Mouse (Mus musculus): ENCODE measurements at regions not wholly inside any gene's neighbourhood (a gene's known extent, or its start where the extent isn't known, plus 50 kb on each side); places are given as distances from the start of the nearest gene placed in this dataset.
"Not testable (repeated sequence)": the region's sequence is repeated elsewhere in the genome, so short reads cannot be mapped to it uniquely, and the experiment has no call there.

- no peak for DNase-seq (ENCODE audit: low spot score in 2 of 2)
Measured at GRCm38 (mm10) chr4:29282169-29282568, 469.2 kb downstream of the Epha7 start.

- DNase-seq (ENCODE audit: low spot score in 2 of 2): no peak
Measured at GRCm38 (mm10) chr4:29301348-29301747, 488.4 kb downstream of the Epha7 start.

- DNase-seq (ENCODE audit: low spot score in 2 of 2): no peak
Measured at GRCm38 (mm10) chr4:29303951-29304350, 491.0 kb downstream of the Epha7 start.

- no peak for DNase-seq (ENCODE audit: low spot score in 2 of 2)
Measured at GRCm38 (mm10) chr4:29307245-29307644, 494.3 kb downstream of the Epha7 start.

- DNase-seq (ENCODE audit: low spot score in 2 of 2): no peak
Measured at GRCm38 (mm10) chr4:29323921-29324320, 511.0 kb downstream of the Epha7 start.

- no peak for DNase-seq (ENCODE audit: low spot score in 2 of 2)
Measured at GRCm38 (mm10) chr4:29329145-29329544, 516.2 kb downstream of the Epha7 start.

- no peak for DNase-seq (ENCODE audit: low spot score in 2 of 2)
Measured at GRCm38 (mm10) chr4:29331747-29332146, 518.8 kb downstream of the Epha7 start.

GRCm38 (mm10) chr4:29337245-29337644 is 524.3 kb downstream of the Epha7 start:
- no peak for DNase-seq (ENCODE audit: low spot score in 2 of 2)

GRCm38 (mm10) chr4:29362191-29362590 is 549.3 kb downstream of the Epha7 start:
- DNase-seq (ENCODE audit: low spot score in 2 of 2): no peak

- DNase-seq (ENCODE audit: low spot score in 2 of 2): no peak
Measured at GRCm38 (mm10) chr4:29389282-29389681, 576.4 kb downstream of the Epha7 start.

- no peak for DNase-seq (ENCODE audit: low spot score in 2 of 2)
Measured at GRCm38 (mm10) chr4:29390333-29390732, 577.4 kb downstream of the Epha7 start.

GRCm38 (mm10) chr4:29402143-29402542 is 589.2 kb downstream of the Epha7 start:
- DNase-seq (ENCODE audit: low spot score in 2 of 2): no peak

GRCm38 (mm10) chr4:29414616-29415015 is 601.7 kb downstream of the Epha7 start:
- DNase-seq (ENCODE audit: low spot score in 2 of 2): peak in 1 of 2 experiments; percentile 15

- no peak for DNase-seq (ENCODE audit: low spot score in 2 of 2)
Measured at GRCm38 (mm10) chr4:29420198-29420792, 607.4 kb downstream of the Epha7 start.

- DNase-seq (ENCODE audit: low spot score in 2 of 2): not testable (repeated sequence)
Measured at GRCm38 (mm10) chr4:29431493-29431892, 618.6 kb downstream of the Epha7 start.

GRCm38 (mm10) chr4:29463329-29463728 is 650.4 kb downstream of the Epha7 start:
- DNase-seq (ENCODE audit: low spot score in 2 of 2): no peak

GRCm38 (mm10) chr4:29466315-29466714 is 653.4 kb downstream of the Epha7 start:
- no peak for DNase-seq (ENCODE audit: low spot score in 2 of 2)

- no peak for DNase-seq (ENCODE audit: low spot score in 2 of 2)
Measured at GRCm38 (mm10) chr4:29480384-29481092, 667.6 kb downstream of the Epha7 start.

- no peak for DNase-seq (ENCODE audit: low spot score in 2 of 2)
Measured at GRCm38 (mm10) chr4:29481093-29481715, 668.3 kb downstream of the Epha7 start.

- DNase-seq (ENCODE audit: low spot score in 2 of 2): no peak
Measured at GRCm38 (mm10) chr4:29482407-29482806, 669.5 kb downstream of the Epha7 start.

- no peak for DNase-seq (ENCODE audit: low spot score in 2 of 2)
Measured at GRCm38 (mm10) chr4:29500844-29501243, 687.9 kb downstream of the Epha7 start.

- DNase-seq (ENCODE audit: low spot score in 2 of 2): no peak
Measured at GRCm38 (mm10) chr4:29525051-29525450, 712.1 kb downstream of the Epha7 start.
